Mouse (Mus musculus) Patski (cell line): ENCODE data around the gene C3. TPM values are rescaled to one million over a fixed set of nuclear protein-coding genes. Genes with fewer than 3 reads are reported as not detected.
A peak's percentile ranks its signal among the peaks of the same experiment; 100 is the strongest.

Experiments used
- ATAC-seq: fragments of 100-300 bp; one replicate; pipeline ENCODE4 v1.8.0; 2021
- CTCF ChIA-PET: fragments of 350-600 bp; sonication (Branson Sonifier 250); formaldehyde crosslinking; loops from one replicate; lab custom pipeline; 2022; ENCODE audit warnings: inconsistent platforms; lab: Charles Lee
- POLR2A ChIA-PET: fragments of 350-600 bp; sonication (Branson Sonifier 250); formaldehyde crosslinking; loops from one replicate; lab custom pipeline; 2022; ENCODE audit warnings: antibody characterized with exemption, inconsistent platforms; lab: Charles Lee
- DNase-seq: peaks from one replicate; pipeline ENCODE4 v3.0.0-alpha.2; 2011; ENCODE audit warnings: low read depth, low spot score
- H3K27me3 ChIP-seq: fragments of 371-371 bp; one replicate; pipeline ENCODE4 v1.5.1; 2021
- CTCF ChIP-seq: fragments of 100-300 bp; IDR thresholded peaks from one replicate; pipeline ENCODE4 v1.5.1; 2021
- in situ Hi-C: fragments of 300-500 bp; cut with MboI; formaldehyde crosslinking; loops from 3 replicates; pipeline ENCODE4 v1.11.1; 2018; ENCODE audit warnings: low pct_unique_long_range_greater_than_20kb, mixed read lengths
- polyA plus RNA-seq: library from polyadenylated mRNA; unstranded; gene quantifications from one replicate; pipeline ENCODE4 v1.2.3, GENCODE M21; 2021

C3 gene
- polyA plus RNA-seq, 1 experiment from 2014 or later = 342 TPM

DNA sequence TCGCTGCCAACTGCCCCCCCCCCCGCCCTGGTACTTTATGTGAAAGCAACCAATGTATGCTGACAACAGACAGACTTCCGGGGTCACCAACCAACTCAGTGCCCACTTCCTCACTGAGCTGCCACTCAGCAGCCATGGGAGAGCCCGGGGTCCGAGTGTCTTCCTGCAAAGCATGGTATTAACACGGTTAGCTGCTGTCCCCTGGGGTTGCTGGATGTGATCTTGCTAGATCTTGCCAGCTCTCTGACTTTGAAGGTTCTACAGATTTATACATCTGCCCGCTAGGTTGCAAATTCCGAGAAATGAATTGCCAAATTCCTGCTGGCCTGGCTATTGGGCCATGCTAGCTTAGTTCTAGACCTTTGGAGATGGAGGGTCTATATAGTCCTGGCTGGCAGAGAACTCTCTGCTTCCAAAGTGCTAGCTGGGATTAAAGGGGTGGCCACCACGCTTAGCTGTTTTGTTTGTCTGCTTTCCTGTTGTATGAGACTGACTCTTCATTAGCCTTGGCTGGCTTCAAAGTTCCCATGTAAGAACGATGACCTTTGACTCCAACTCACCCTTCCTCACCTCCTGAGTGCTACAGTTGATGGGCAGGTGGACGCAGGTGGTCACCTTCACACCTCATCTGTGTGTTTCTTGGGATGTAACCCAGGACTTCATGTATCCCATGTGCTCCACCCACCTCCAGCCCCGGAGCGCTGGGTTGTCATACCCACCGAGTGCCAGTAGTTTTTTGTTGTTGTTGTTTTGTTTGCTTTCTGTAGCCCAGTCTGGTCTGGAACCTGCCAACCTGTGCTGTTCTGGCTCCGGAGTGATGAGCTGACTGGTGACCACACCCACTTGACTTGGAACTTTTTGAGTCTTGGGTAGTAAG lies 2.2 kb upstream of the C3 start:
- ChIA-PET CTCF (interaction anchor here (0.8 to 2.1 kb wide), 5 partner anchors 10 to 105 kb away, joined by 3 to 12 read pairs (median 5); partner anchors contain the start of gene Gpr108), POLR2A (interaction anchor here (1.5 kb wide), 1 partner anchor 14 kb away, joined by 5 read pairs; no protein-coding TSS in a partner anchor)
- TF ChIP-seq CTCF = no peak
- no peak for DNase-seq
- no peak for ATAC-seq
- H3K27me3 ChIP-seq = no peaks in the 10 kb centered on the region
- in situ Hi-C loops = no loop called here

GRCm38 (mm10) chr17:57228873-57229272 lies 937 bp upstream of the C3 start:
- no peaks in the 10 kb centered on the region for H3K27me3 ChIP-seq
- CTCF ChIA-PET = interaction anchor here (1.5 to 1.7 kb wide), 2 partner anchors 9 to 48 kb away, joined by 3 to 8 read pairs; no protein-coding TSS in a partner anchor
- no peak for TF ChIP-seq CTCF
- POLR2A ChIA-PET = interaction anchor here (1.5 kb wide), 1 partner anchor 15 kb away, joined by 5 read pairs; no protein-coding TSS in a partner anchor
- no peak for ATAC-seq
- DNase-seq = no peak
- in situ Hi-C loops = no loop called here

- TF ChIP-seq CTCF = no peak
- DNase-seq = no peak
- in situ Hi-C loops = no loop called here
- POLR2A ChIA-PET = no interaction called here
- CTCF ChIA-PET = interaction anchor here (0.9 to 1.7 kb wide), 4 partner anchors 8 to 21 kb away, joined by 3 to 8 read pairs (median 4); partner anchors contain the start of gene Gpr108
- no peaks in the 10 kb centered on the region for H3K27me3 ChIP-seq
- ATAC-seq = no peak
Observed at GRCm38 (mm10) chr17:57227468-57227867, 468 bp downstream of the C3 start.

DNA sequence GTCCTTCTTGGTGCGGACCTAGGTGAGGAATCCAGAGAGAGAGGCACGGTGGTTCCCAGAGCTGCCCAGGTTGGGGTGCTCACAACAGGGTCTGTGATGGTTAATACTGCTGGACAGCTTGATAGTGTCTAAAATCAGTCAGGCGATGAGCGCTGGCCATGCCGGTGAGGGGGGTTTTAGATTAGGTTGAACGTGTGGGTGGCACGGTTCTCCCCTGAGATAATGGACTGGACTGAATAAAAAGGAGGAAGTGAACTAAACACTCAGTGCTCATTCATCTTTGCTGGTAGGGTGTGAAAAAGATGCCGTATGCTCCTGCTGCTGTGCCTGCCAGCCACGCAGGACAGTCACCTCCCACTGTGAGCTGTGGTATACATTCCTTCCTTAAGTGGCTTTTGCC lies 4.6 kb downstream of the C3 start:
- ChIA-PET CTCF (interaction anchor here (0.7 to 6.8 kb wide), 4 partner anchors 11 to 113 kb away, joined by 3 to 46 read pairs (median 3); no protein-coding TSS in a partner anchor), POLR2A (interaction anchor here (1.1 kb wide), 1 partner anchor 51 kb away, joined by 3 read pairs; no protein-coding TSS in a partner anchor)
- no peak for ATAC-seq
- TF ChIP-seq CTCF = no peak
- DNase-seq = no peak
- no peaks in the 10 kb centered on the region for H3K27me3 ChIP-seq
- in situ Hi-C loops = no loop called here

- no peak for TF ChIP-seq CTCF
- POLR2A ChIA-PET = no interaction called here
- DNase-seq (no peak), ATAC-seq (no peak)
- CTCF ChIA-PET = interaction anchor here (6.8 kb wide), 1 partner anchor 54 kb away, joined by 46 read pairs; no protein-coding TSS in a partner anchor
- in situ Hi-C loops = no loop called here
- no peaks in the 10 kb centered on the region for H3K27me3 ChIP-seq
Observed at GRCm38 (mm10) chr17:57221911-57222310, 6.0 kb downstream of the C3 start.

- in situ Hi-C loops = loop anchor here (5.0 kb wide), 2 partner anchors 57 to 112 kb away; partner anchors contain the start of gene Vav1
- no peak for TF ChIP-seq CTCF
- ATAC-seq = no peak
- CTCF ChIA-PET = interaction anchor here (0.7 to 6.8 kb wide), 18 partner anchors 8 to 141 kb away, joined by 3 to 46 read pairs (median 5); partner anchors contain the start of genes C3 and Gpr108
- no peak for DNase-seq
- no peaks in the 10 kb centered on the region for H3K27me3 ChIP-seq
- POLR2A ChIA-PET = interaction anchor here (0.6 to 1.2 kb wide), 2 partner anchors 57 to 1146 kb away, joined by 3 to 4 read pairs; no protein-coding TSS in a partner anchor
Observed at GRCm38 (mm10) chr17:57219884-57220207, 8.1 kb downstream of the C3 start.

DNA sequence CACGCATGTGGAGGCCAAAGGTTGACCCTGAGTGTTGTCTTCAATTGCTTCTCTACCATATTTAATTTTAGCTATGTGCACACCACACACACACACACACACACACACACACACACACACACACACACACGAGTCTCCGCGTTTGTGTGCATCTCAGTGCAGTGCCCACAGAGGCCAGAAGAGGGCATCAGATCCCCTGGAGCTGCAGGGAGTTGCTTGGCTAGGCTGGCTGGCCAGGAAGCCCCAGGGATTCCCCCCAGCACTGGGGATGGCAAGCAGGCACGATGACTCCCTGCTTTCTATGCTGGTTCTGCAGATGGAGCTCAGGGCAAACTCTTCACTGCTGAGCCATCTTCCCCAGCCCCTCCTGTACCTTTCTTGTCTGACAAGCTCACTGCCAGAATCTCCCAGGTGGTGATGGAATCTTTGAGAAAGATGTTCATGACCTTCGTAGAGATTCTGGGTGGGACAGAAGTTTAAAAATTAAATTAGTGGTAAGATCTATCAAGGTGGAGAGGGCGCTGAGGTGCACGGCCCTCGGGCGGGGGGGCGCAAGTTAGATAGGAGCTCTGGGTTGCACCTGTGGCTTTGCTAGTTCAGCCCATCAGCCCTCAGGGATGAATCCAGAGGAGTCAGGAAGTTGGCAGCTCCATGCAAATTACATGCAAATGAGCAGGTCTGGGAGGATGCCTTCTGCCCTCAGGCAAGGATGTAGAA lies 8.6 kb downstream of the C3 start:
- no peaks in the 10 kb centered on the region for H3K27me3 ChIP-seq
- peak; percentile 73 for ATAC-seq
- ChIA-PET CTCF (interaction anchor here (0.7 to 6.8 kb wide), 18 partner anchors 9 to 140 kb away, joined by 3 to 46 read pairs (median 5); partner anchors contain the start of genes C3 and Gpr108), POLR2A (interaction anchor here (0.6 to 1.2 kb wide), 2 partner anchors 58 to 1145 kb away, joined by 3 to 4 read pairs; no protein-coding TSS in a partner anchor)
- in situ Hi-C loops = loop anchor here (5.0 kb wide), 2 partner anchors 58 to 113 kb away; partner anchors contain the start of gene Vav1
- DNase-seq = no peak
- TF ChIP-seq CTCF = peak; percentile 92

DNA sequence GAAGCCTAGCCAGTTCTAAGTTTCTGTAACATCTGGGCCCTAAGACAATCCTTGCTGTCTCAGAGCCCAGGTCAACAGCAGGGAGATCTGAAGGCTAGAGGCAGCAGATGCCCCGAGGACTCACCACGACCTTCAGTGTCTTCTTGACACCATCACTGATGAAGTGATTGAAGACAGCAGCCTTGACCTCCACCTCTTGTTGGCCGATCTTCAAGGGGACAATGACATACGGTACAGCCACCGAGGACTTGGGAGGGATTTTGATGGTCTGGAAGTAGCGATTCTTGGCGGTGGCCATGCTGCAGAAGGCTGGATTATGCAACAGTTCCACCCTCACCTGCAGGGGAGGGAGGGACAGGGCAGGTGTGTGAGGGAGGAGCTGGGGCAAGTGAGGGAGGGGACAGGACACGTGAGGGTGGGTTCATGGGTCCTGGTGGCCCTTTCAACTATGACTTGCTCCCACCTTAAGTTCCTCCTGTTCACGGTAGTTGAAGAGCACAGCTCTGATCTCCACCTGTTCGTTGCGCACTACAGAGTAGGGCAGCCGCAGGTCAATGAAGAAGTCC lies 9.5 kb downstream of the C3 start:
- TF ChIP-seq CTCF = no peak
- ChIA-PET POLR2A (no interaction called here), CTCF (interaction anchor here (1.0 to 6.8 kb wide), 5 partner anchors 11 to 58 kb away, joined by 3 to 46 read pairs (median 8); no protein-coding TSS in a partner anchor)
- DNase-seq (no peak), ATAC-seq (no peak)
- no peaks in the 10 kb centered on the region for H3K27me3 ChIP-seq
- in situ Hi-C loops = loop anchor here (5.0 kb wide), 2 partner anchors 59 to 114 kb away; partner anchors contain the start of gene Vav1

DNA sequence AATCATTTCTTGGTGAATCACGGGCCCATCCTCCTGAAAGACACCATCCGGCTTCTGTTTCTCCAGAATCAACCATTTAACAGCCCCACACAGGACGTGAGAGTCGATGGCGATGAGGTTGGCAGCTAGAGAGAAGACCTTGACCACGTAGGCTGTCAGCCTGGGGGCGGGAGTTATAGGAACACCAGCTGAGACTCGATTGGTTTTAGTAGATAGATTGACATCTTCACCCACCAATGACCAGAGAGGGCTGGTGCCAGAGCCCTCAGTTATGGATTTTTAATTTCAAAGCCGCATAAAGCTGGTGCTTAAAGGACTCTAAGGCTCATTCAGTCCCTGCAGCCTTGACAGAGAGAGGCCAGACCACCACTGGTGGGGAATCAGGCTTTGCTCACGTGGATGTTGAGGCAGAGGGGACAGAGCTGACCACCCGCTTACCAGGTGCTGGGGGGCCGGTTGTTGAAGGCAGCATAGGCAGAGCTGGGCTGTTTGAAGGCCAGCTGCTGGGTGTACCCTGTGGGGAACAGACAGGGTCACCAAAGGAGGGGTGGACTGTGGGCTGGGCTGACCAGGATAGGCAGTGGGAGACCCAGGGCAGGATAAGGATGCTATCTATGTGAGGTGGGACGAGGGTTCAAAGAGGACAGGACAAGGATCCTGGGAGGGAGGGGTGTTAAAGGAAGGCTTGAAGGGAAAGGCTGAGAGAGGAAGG lies 13.1 kb downstream of the C3 start:
- ATAC-seq (no peak), DNase-seq (no peak)
- in situ Hi-C loops = loop anchor here (5.0 kb wide), 2 partner anchors 62 to 117 kb away; partner anchors contain the start of gene Vav1
- TF ChIP-seq CTCF = no peak
- no peaks in the 10 kb centered on the region for H3K27me3 ChIP-seq
- POLR2A ChIA-PET = no interaction called here
- CTCF ChIA-PET = interaction anchor here (1.0 kb wide), 1 partner anchor 120 kb away, joined by 3 read pairs; no protein-coding TSS in a partner anchor
